Mouse (Mus musculus) neural tube, embryonic 15.5 days (tissue): Measurements from ENCODE around the gene Zic5. TPM values are rescaled to one million over a fixed set of nuclear protein-coding genes. Genes with fewer than 3 reads are reported as not detected.

Experiments
- ATAC-seq: fragments of 200-750 bp; cut with Nextera tagmentation; 2 replicates; pipeline ENCODE4 v1.8.0; 2017; ENCODE audit warnings: mild to moderate bottlenecking, moderate TSS enrichment, moderate library complexity; ENCODE audit not compliant: low FRiP score
- H3K27ac ChIP-seq: fragments of 300-500 bp; sonication (generic); replicated peaks from 2 replicates; pipeline ENCODE4 v1.5.1; 2015; ENCODE audit warnings: mild to moderate bottlenecking, inconsistent platforms
- H3K27me3 ChIP-seq: fragments of 300-500 bp; sonication (generic); replicated peaks from 2 replicates; pipeline ENCODE4 v1.6.1; 2015; ENCODE audit warnings: inconsistent platforms
- H3K36me3 ChIP-seq: fragments of 300-500 bp; sonication (generic); 2 replicates; pipeline ENCODE4 v1.6.1; 2015; ENCODE audit warnings: inconsistent platforms
- H3K4me1 ChIP-seq: fragments of 300-500 bp; sonication (generic); 2 replicates; pipeline ENCODE4 v1.6.1; 2015; ENCODE audit warnings: inconsistent platforms
- H3K4me2 ChIP-seq: fragments of 300-500 bp; sonication (generic); 2 replicates; pipeline ENCODE4 v1.6.1; 2015; ENCODE audit warnings: inconsistent platforms, mild to moderate bottlenecking, moderate library complexity
- H3K4me3 ChIP-seq: fragments of 300-500 bp; sonication (generic); replicated peaks from 2 replicates; pipeline ENCODE4 v1.5.1; 2015; ENCODE audit warnings: mild to moderate bottlenecking, inconsistent platforms
- H3K9ac ChIP-seq: fragments of 300-500 bp; sonication (generic); replicated peaks from 2 replicates; pipeline ENCODE4 v1.6.1; 2015; ENCODE audit warnings: mild to moderate bottlenecking, inconsistent platforms
- H3K9me3 ChIP-seq: fragments of 300-500 bp; sonication (generic); replicated peaks from 2 replicates; pipeline ENCODE4 v1.6.1; 2016; ENCODE audit warnings: inconsistent platforms
- whole genome bisulfite sequencing: fragments of 180-500 bp; shearing (Covaris S2); methylation state at CpG from one replicate; pipeline ENCODE4 v1.1.7; 2015; ENCODE audit warnings: mixed read lengths; 5-methylcytosine and 5-hydroxymethylcytosine counted together
- polyA plus RNA-seq: library from polyadenylated mRNA; unstranded; fragments of >200 nt; fragmentation: Nextera tagmentation; extraction: Ambion mirVana; gene quantifications from 2 replicates; pipeline ENCODE4 v1.2.1, GENCODE M21; 2015

Zic5 gene
- polyA plus RNA-seq, 1 experiment from 2014 or later: 6.2 TPM

DNA sequence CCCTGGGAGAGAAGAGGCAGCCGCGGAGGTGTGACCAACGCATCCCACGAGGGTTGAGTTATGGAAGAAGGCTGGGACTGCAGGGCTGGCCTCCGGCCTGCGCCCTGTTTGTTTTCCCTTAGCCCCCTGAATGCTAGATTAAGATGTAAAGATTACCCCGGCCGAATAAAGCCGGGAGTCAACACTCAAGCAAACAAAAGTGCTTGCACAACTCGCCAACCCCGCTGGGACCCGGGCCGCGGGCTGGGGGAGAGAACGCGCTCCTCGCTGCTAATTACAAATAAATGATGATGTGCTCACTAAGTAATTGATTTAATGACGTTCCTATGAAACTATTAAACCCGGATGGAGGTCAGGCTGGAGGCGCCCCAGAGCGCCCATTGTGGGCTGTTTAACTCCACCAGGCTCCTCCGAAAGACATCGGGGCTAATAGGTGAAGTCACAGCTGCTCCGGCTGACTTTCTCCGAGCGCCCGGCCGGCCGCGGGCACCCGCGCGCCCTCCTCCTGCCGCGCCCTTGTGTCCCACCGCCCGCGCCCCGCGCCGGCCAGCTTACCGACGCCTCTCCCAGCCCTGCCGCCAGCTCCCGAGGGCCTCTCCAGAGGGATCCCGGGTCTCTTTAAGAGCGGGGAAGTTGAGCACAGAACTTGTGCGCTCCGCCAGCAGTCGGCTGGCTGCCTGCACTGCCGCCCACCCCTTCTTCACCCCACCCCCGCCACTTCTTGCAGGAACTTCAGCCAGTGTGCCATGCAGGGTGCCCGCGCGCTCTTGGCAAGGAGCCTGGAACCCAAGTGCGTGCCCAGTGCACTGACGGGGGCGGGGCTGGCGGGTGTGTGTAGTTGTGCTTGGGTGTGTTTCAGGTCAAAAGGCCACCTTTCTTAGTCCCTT, 14.7 kb downstream of the Zic5 start, which contains the start of gene Gm5089:
Gene Gm5089 (minus strand): TSS at position 620 of the 887 bp plus-strand sequence.
- Histone ChIP-seq H3K36me3 (no peaks in the 10 kb centered on the region), H3K27ac (peak within 1 kb of the TSS; percentile 67), H3K4me3 (peak within 1 kb of the TSS; percentile 39), H3K4me1 (peaks cover 35% of the 10 kb centered on the region), H3K9ac (peak within 1 kb of the TSS; percentile 38; the same call in 1 of the 2 replicates), H3K4me2 (peak within 1 kb of the TSS; percentile 72), H3K9me3 (no peaks in the 10 kb centered on the region), H3K27me3 (peaks cover 72% of the 10 kb centered on the region)
- ATAC-seq: peak; percentile 48
- under 1% methylated on average over 59 of the region's 59 CpGs for WGBS

DNA sequence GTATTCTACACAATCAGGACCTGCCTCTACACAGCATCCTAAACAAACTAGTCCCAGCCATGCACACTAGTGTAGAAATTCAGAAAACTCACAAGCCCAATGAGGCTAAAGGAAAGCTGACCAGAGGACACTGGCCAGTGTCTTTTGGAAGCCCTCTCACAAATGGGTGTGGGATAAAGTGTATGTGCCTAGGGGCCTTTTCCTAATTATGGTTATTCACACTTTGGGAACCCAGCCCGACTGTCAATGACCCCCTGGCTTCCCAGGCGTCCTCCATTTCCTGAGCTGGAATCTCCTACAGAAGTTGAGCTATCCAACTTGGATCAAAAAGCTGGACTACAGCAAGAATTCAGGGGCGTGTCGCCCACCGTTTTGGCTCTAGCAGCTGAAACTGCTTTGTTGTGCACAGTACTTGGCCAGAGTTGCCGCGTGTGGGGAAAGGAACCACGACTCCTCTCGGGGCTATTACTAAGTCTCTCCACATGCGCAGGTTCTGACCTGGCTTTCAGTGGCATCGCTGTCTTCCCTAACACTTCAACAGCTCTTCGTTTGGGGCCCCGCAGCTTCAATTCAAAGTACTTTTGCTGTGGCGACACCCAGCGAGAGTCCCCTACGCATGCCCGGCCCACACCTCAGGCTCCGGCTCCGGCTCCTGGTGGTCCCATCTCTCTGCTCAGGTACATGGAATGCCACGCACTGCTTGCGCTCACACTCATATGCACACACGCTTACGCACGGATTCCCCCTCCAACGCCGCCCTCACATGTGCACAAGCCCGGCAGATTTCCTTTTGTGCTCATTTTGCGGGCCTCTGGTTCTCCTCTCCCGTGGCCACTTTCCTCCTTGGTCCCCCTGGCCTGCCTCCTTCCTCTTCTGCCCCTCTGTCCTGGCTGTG, 15.6 kb downstream of the Zic5 start:
- 4% methylated on average over 29 of the region's 29 CpGs for WGBS
- no peak for ATAC-seq
- Histone ChIP-seq H3K4me2 (peak overlapping the region; percentile 72), H3K27ac (peak overlapping the region; percentile 67), H3K9ac (peak overlapping the region; percentile 38; the same call in 1 of the 2 replicates), H3K4me3 (peak overlapping the region; percentile 39), H3K27me3 (peaks cover 74% of the 10 kb centered on the region), H3K9me3 (no peaks in the 10 kb centered on the region), H3K36me3 (no peaks in the 10 kb centered on the region), H3K4me1 (peaks cover 35% of the 10 kb centered on the region)

DNA sequence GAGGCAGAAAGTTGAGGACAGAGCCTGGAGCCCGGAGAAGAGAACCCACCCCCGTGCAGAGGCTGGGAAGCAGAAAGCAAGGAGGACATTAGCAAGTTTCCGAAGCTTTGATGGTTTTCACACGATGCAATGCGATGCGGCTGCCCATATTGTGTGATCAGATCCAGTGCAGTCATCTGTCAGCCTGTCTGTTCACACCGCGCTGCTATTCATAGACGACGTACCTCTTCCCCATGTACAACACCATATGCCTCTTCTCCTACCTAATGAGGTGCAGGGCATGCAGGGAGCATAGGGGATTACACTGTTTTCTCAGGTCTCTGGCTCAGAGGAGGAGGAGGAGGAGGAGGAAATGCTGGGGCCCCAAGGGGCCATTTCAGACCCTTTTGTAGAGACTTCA, 28.6 kb downstream of the Zic5 start:
- 61% methylated on average over 10 of the region's 10 CpGs for WGBS
- no peak for ATAC-seq
- H3K27ac ChIP-seq: no peak overlapping the region

DNA sequence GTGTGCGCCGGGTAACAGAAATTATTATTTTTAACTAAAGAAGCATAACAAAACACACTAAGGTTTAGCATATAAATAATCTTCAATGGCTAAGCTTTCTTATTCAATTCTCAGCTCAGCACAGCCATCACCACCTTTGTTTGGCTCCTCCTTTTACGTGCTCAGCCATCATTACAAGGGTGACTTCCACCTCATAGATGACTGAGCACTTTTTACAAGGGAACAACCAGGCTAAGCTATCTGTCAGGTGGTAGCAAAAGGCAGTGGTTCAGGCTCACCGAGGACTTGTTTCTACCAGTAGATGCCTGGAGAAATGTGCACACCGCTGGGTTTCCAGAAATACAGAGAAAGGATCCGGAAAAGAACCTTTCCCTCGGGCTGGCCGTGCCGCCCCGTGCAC, 31.4 kb downstream of the Zic5 start:
- Histone ChIP-seq H3K9ac (no peak overlapping the region), H3K27me3 (no peaks in the 10 kb centered on the region; the same call in 1 of the 2 replicates), H3K4me3 (no peak overlapping the region), H3K4me1 (no peaks in the 10 kb centered on the region), H3K9me3 (no peaks in the 10 kb centered on the region), H3K27ac (no peak overlapping the region), H3K4me2 (no peak overlapping the region), H3K36me3 (no peaks in the 10 kb centered on the region)
- 87% methylated on average over 10 of the region's 10 CpGs for WGBS
- no peak for ATAC-seq

More for the DNA sequence above, 28.6 kb downstream of the Zic5 start:
- H3K36me3 ChIP-seq: no peaks in the 10 kb centered on the region
- H3K4me3 ChIP-seq: no peak overlapping the region
- H3K4me1 ChIP-seq: no peaks in the 10 kb centered on the region
- no peaks in the 10 kb centered on the region for H3K9me3 ChIP-seq
- H3K27me3 ChIP-seq: peaks cover 3% of the 10 kb centered on the region; the same call in 1 of the 2 replicates
- H3K9ac ChIP-seq: no peak overlapping the region
- H3K4me2 ChIP-seq: no peak overlapping the region

DNA sequence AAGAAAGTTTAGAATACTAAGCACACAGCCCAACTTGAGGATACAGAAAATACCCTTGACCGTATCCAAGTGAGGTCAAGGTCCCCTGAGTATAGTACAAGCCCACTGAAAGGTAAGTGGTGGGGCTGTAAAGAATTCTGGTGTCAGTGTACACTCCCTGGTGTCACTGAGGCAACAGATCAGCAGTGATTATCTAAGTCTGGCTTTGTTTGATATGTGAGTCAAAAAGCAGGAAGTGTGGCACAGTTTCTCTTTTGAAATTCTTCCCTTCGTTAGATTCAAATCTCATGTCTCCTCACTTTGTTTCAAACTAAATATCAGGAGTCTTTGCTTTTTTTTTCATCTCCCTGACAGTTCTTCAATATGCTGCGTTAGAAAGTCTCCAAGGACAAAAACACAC, 32.9 kb downstream of the Zic5 start:
- no peak for ATAC-seq
- WGBS: 77% methylated on average over 3 of the region's 3 CpGs
- Histone ChIP-seq H3K9ac (no peak overlapping the region), H3K4me1 (no peaks in the 10 kb centered on the region), H3K4me3 (no peak overlapping the region), H3K9me3 (no peaks in the 10 kb centered on the region), H3K27me3 (no peaks in the 10 kb centered on the region; the same call in 1 of the 2 replicates), H3K27ac (no peak overlapping the region), H3K4me2 (no peak overlapping the region), H3K36me3 (no peaks in the 10 kb centered on the region)

DNA sequence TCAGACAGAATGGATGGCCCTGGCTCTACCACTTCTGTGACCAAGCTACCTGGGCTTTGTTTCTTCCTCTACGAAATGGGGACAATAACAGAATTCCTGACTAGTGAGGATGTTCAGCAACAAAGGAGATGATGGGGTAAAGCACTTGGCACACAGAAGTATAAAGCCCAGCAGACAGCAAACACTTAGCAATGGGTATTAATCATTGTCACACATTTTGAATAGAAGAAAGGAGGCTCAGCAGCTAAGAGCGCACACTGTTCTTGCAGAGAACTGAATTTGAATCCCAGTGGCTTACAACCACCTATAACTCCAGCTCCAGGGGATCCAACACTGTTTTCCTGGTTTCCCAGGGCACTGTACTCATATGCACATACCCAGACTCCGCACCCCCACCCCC, 37.8 kb downstream of the Zic5 start:
- no peak overlapping the region for H3K4me2 ChIP-seq
- WGBS: 47% methylated on average over 3 of the region's 3 CpGs
- H3K27me3 ChIP-seq: 0 out of 2 replicates have a peak, but pooled peaks cover 3% of the 10 kb centered on the region
- H3K9ac ChIP-seq: no peak overlapping the region
- H3K4me3 ChIP-seq: no peak overlapping the region
- no peaks in the 10 kb centered on the region for H3K9me3 ChIP-seq
- H3K27ac ChIP-seq: no peak overlapping the region
- peaks cover 7% of the 10 kb centered on the region; the same call in 1 of the 2 replicates for H3K4me1 ChIP-seq
- no peak for ATAC-seq
- no peaks in the 10 kb centered on the region for H3K36me3 ChIP-seq

DNA sequence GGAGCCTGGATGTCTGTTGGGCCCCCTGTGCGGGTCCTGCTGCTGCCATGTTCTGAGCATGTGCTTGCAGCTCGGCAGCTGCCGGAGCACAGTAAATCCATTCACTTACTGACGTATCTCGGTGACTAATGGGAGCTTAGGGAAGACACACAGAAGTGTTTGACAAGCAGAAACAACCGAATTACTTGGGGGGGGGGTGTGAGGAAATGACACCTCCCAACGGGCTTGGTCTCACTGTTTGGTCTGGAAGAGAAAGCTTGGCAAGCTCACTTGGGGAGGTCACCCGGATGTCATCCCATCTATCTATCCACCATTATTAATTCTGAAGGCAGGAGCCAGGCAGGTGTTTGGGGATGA, 38.3 kb downstream of the Zic5 start:
- Histone ChIP-seq H3K27me3 (0 out of 2 replicates have a peak, but pooled peaks cover 3% of the 10 kb centered on the region), H3K4me2 (no peak overlapping the region), H3K9me3 (no peaks in the 10 kb centered on the region), H3K4me3 (no peak overlapping the region), H3K36me3 (no peaks in the 10 kb centered on the region), H3K9ac (no peak overlapping the region), H3K27ac (no peak overlapping the region), H3K4me1 (peaks cover 7% of the 10 kb centered on the region; the same call in 1 of the 2 replicates)
- peak; percentile 47; the same call in 1 of the 2 replicates for ATAC-seq
- WGBS: 14% methylated on average over 8 of the region's 8 CpGs

DNA sequence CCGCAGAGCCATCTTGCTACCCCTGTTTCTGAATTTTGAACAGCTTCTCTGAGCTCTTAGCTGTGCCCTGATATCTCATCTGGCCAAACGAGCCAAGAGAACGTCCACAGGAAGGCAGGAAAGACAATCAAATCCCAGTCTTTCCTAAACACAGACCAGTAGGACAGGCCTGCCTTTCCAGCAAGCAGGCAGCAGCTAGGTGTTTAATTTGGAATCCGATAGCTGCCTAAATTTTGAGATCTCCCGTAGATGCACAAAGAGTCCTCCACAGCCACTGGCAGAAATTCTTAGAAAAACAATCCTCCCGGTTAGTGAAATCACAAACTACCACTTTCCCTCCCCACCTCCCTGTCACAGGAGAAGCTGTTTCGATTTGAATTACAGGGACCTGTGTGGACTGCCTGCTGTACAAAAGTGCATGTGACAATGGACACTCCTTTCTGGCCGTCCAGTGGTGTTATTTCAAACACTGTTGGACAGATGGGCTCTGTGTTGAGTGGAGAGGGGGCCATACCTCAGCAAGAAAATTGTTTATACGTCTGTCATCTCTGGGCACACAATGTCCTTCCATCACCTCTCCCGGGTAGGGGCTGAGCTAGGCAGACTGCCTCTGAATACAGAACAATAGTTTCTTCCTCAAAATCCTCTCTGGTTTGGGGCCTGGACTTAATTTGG, 38.8 kb downstream of the Zic5 start:
- Histone ChIP-seq H3K36me3 (no peaks in the 10 kb centered on the region), H3K4me1 (peaks cover 7% of the 10 kb centered on the region; the same call in 1 of the 2 replicates), H3K9me3 (no peaks in the 10 kb centered on the region), H3K27ac (no peak overlapping the region), H3K4me2 (no peak overlapping the region), H3K9ac (no peak overlapping the region), H3K4me3 (no peak overlapping the region), H3K27me3 (0 out of 2 replicates have a peak, but pooled peaks cover 5% of the 10 kb centered on the region)
- WGBS: 52% methylated on average over 10 of the region's 10 CpGs
- ATAC-seq: no peak; the same call in 1 of the 2 replicates

DNA sequence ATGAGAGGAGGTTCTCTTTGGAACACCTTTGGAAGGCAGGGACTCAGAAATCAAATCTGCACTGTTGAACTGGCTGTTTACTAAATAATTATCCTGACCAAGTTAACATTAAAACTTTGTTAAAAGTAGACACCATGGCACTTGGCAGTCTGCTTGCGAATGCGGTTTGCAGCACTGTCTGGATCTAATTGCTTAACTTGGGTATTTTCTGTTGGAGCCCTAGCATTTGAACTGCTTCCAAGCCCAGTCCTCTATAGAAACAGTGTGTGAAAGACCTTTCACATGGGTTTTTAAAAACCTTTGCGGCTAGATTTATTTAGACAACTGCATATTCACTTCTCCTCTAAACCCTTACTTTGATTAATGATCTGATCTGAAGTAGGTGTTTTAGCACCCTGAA, 41.0 kb downstream of the Zic5 start:
- Histone ChIP-seq H3K9ac (no peak overlapping the region), H3K27ac (no peak overlapping the region), H3K4me2 (no peak overlapping the region), H3K4me3 (no peak overlapping the region), H3K4me1 (peaks cover 7% of the 10 kb centered on the region; the same call in 1 of the 2 replicates), H3K36me3 (no peaks in the 10 kb centered on the region), H3K9me3 (no peaks in the 10 kb centered on the region), H3K27me3 (peaks cover 12% of the 10 kb centered on the region; the same call in 1 of the 2 replicates)
- no peak for ATAC-seq
- WGBS: 58% methylated on average over 3 of the region's 3 CpGs

DNA sequence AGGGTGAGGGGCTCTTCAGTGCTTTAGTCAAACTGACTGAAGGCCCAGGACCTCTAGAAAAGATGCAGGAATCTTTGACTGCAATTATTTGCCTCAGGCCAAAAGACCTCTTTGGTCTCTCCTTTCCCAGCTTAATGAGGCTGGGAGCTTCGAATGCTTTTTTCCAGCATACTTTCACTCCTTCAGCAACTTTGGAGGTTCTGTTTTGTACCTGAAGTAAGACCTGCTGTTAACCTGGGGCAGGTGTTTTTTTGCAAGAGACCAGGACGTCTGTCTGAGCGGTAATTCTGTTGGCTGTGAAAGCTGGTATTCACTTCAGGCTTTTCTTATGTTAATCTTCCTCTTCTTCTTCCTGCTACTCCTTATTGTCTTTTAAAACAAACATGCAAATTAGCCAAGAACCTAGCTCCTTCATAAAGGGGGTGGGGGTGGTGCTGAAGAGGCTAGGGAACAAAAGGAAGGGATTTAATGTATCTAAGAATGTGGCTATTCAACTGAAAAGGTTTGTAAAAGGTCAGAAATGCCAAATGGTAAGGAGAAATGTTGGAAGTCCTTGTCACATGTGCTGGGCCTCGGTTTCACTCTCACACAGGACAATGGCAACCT, 49.2 kb downstream of the Zic5 start:
- Histone ChIP-seq H3K4me1 (no peaks in the 10 kb centered on the region), H3K36me3 (no peaks in the 10 kb centered on the region), H3K4me2 (no peak overlapping the region), H3K27me3 (peaks cover 12% of the 10 kb centered on the region; the same call in 1 of the 2 replicates), H3K27ac (no peak overlapping the region), H3K9ac (no peak overlapping the region), H3K9me3 (no peaks in the 10 kb centered on the region), H3K4me3 (no peak overlapping the region)
- no peak for ATAC-seq
- WGBS: 22% methylated on average over 4 of the region's 4 CpGs
